Mouse (Mus musculus) C2C12 (cell line): ENCODE data around the gene Armc9. TPM values are rescaled to one million over a fixed set of nuclear protein-coding genes. Genes with fewer than 3 reads are reported as not detected.

Source experiments
- H3K27me3 ChIP-seq: one replicate; pipeline ENCODE4 v1.6.1; 2011; ENCODE audit not compliant: control insufficient read depth, insufficient read depth, insufficient read length
- H3K36me3 ChIP-seq: one replicate; pipeline ENCODE4 v1.6.1; 2011; ENCODE audit not compliant: control insufficient read depth, insufficient read depth
- H3K4me3 ChIP-seq: one replicate; pipeline ENCODE4 v1.5.1; 2011; ENCODE audit warnings: mild to moderate bottlenecking, control low read depth; ENCODE audit not compliant: poor library complexity, insufficient read depth, severe bottlenecking
- H3K79me2 ChIP-seq: one replicate; pipeline ENCODE4 v1.6.1; 2011; ENCODE audit not compliant: control insufficient read depth, insufficient read depth
- H3K79me3 ChIP-seq: one replicate; pipeline ENCODE4 v1.6.1; 2011; ENCODE audit warnings: low read depth, control low read depth
- H3ac ChIP-seq: one replicate; pipeline ENCODE3; 2011; ENCODE audit warnings: low read depth; ENCODE audit not compliant: control insufficient read depth, insufficient read length
- CEBPB ChIP-seq: IDR thresholded peaks from one replicate; pipeline ENCODE4 v1.6.1; 2011; ENCODE audit warnings: low read depth, mild to moderate bottlenecking, control low read depth, moderate library complexity
- CTCF ChIP-seq: IDR thresholded peaks from one replicate; pipeline ENCODE4 v1.5.1; 2011; ENCODE audit not compliant: control insufficient read depth, insufficient read depth, insufficient read length
- FOSL1 ChIP-seq: IDR thresholded peaks from one replicate; pipeline ENCODE4 v1.8.0; 2011; ENCODE audit warnings: mild to moderate bottlenecking, low read length; ENCODE audit not compliant: poor library complexity, insufficient read depth, severe bottlenecking
- MAX ChIP-seq: IDR thresholded peaks from one replicate; pipeline ENCODE4 v1.6.1; 2011; ENCODE audit warnings: mild to moderate bottlenecking, control low read depth
- MYOD1 ChIP-seq: IDR thresholded peaks from one replicate; pipeline ENCODE4 v1.6.1; 2011; ENCODE audit warnings: low read depth; ENCODE audit not compliant: control insufficient read depth, insufficient read length
- MYOG ChIP-seq: IDR thresholded peaks from one replicate; pipeline ENCODE4 v1.6.1; 2011; ENCODE audit not compliant: control insufficient read depth, insufficient read length; ENCODE audit errors: extremely low read depth
- USF1 ChIP-seq: IDR thresholded peaks from one replicate; pipeline ENCODE4 v1.6.1; 2011; ENCODE audit warnings: low read depth, mild to moderate bottlenecking, control low read depth, moderate library complexity
- polyA plus RNA-seq: library from polyadenylated mRNA; unstranded; fragments of >200 nt; fragmentation: generic; extraction: Trizol; gene quantifications from one replicate; pipeline ENCODE4 v1.2.1, GENCODE M21; 2012; ENCODE audit warnings: missing spikeins

Armc9 gene
- polyA plus RNA-seq, 1 experiment: 5.6 TPM

DNA sequence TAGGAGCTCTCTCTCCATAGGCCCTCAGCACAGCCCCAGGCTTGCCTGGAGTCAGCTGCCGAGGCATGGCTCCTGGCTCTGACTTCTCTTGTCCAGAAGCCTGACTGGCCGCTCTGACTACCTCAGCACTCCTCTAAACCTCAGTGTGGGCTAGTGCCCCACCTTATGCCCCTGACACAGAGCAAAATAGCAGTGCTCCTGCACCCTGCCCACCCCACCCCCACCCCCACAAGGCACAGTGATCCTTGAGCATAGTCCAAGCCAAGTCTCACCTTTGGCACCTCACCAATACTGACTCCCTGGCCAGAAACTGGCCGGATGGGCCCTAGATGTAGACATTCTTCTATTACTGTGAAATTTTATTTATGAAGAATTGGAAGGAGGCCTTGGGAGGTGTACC is 152.1 kb downstream of the Armc9 start:
- H3K79me2 ChIP-seq: no peaks in the 10 kb centered on the region
- H3K36me3 ChIP-seq: no peaks in the 10 kb centered on the region
- no peak for TF ChIP-seq CEBPB
- no peak for TF ChIP-seq FOSL1
- no peak for TF ChIP-seq MAX
- no peak for TF ChIP-seq USF1
- no peak for TF ChIP-seq MYOD1
- TF ChIP-seq CTCF: no peak
- no peak for TF ChIP-seq MYOG
- H3ac ChIP-seq: no peak overlapping the region
- H3K79me3 ChIP-seq: no peaks in the 10 kb centered on the region
- no peak overlapping the region for H3K4me3 ChIP-seq
- H3K27me3 ChIP-seq: peaks cover 9% of the 10 kb centered on the region

DNA sequence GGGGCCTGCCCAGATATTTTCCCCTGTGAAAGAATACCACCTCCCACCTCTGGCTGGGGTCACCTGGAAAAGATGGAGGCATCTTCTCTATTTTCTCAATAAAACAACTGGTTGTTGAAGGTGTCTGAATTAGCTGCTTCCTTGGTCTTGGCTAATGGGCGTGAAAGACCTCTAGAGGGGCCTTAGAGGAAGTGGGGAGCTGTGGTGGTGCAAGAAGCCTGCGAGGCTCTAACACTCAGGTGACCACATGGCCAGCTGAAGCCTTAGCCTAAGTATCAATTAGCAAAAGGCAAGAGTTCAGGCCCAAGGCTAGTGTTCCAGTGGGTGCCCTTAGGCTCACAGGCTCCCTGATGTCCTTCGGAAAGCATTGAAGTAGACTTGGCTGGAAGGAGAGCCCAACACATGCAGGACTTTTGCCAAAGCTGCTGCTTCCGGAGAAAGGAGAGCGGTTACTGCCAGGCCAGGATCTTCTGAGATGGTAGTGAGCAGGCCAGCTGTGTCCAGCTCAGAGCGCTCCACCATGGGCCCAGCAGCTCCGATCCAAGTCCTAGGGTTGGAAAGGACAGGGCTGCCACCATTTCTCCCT is 152.7 kb downstream of the Armc9 start:
- H3ac ChIP-seq: no peak overlapping the region
- peaks cover 9% of the 10 kb centered on the region for H3K27me3 ChIP-seq
- H3K36me3 ChIP-seq: no peaks in the 10 kb centered on the region
- no peaks in the 10 kb centered on the region for H3K79me2 ChIP-seq
- no peak for TF ChIP-seq FOSL1
- no peak for TF ChIP-seq MYOD1
- TF ChIP-seq CTCF: no peak
- TF ChIP-seq MAX: no peak
- TF ChIP-seq USF1: no peak
- no peak for TF ChIP-seq CEBPB
- H3K79me3 ChIP-seq: no peaks in the 10 kb centered on the region
- H3K4me3 ChIP-seq: no peak overlapping the region

DNA sequence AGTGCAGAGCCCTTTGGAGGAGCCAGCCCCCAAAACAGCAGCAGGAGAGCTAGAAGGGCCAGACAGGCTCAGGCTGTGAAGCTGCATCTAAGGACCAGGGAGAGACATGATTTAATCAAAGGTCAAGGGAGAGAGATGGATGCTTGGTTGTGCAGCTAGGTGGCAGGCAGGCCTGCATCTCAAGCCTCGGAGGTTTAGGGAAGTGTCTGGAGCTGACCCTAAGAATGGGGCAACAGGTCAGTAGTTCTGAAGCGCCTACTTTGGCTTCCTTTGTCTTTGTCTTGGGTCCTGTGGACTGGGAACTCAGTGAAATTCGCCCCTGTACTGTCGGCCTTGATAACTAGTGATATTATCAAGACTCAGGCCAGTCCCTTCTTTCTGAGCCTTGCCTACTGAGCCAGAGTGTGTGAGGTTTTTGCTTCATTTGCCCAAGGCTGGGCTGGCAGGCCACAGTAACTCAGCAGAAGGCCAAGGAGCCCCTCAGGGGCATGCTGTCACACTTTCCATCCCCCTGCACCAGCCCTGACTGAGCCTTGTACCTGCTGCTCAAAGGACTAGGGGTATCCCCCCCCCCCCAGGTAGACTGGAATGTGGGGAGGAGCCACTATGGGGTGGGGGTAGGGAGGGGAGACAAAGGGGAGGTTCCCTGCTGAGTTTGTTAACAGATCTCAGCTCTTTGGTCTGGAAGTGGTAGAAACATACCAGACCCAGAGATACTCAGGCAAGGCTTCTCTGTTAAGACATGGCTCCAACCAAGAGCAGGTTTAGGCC is 153.5 kb downstream of the Armc9 start:
- TF ChIP-seq MYOD1 (no peak), MAX (no peak), MYOG (no peak), CEBPB (no peak), USF1 (no peak), CTCF (no peak), FOSL1 (no peak)
- no peak overlapping the region for H3K4me3 ChIP-seq
- H3K27me3 ChIP-seq: peaks cover 9% of the 10 kb centered on the region

DNA sequence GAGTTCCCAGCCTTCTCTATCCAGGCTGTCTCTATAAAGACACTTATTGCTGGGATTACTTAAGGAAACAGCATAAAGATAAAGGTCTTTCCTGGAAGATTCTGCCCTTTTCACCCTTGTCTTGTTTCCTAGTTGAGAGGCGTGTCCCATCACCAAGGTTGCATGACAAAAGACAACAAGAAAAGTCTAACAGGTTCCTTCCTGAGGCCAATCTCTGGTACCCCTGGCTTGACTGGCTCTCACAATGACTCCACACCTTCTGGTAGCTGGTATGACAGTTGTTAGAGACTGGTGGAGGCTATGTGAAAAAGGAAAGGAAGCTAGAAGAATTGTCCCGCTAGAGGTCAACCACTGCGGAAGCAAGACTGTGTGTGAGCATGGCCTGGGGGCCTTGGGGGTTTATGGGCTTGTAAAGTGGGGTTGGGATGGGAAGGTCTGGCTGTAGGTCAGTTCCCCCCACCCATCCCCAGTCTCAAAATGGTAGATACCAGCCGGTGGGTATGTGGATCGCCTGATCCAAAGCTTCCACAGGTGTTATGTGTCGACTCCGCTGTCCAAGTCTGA is 154.8 kb downstream of the Armc9 start:
- TF ChIP-seq MYOG: no peak
- no peak for TF ChIP-seq USF1
- no peaks in the 10 kb centered on the region for H3K36me3 ChIP-seq
- no peak overlapping the region for H3ac ChIP-seq
- no peaks in the 10 kb centered on the region for H3K79me2 ChIP-seq
- H3K4me3 ChIP-seq: no peak overlapping the region
- no peaks in the 10 kb centered on the region for H3K79me3 ChIP-seq
- H3K27me3 ChIP-seq: peaks cover 9% of the 10 kb centered on the region

More for the DNA sequence above, 153.5 kb downstream of the Armc9 start:
- Histone ChIP-seq H3K36me3 (no peaks in the 10 kb centered on the region), H3ac (no peak overlapping the region), H3K79me3 (no peaks in the 10 kb centered on the region), H3K79me2 (no peaks in the 10 kb centered on the region)

DNA sequence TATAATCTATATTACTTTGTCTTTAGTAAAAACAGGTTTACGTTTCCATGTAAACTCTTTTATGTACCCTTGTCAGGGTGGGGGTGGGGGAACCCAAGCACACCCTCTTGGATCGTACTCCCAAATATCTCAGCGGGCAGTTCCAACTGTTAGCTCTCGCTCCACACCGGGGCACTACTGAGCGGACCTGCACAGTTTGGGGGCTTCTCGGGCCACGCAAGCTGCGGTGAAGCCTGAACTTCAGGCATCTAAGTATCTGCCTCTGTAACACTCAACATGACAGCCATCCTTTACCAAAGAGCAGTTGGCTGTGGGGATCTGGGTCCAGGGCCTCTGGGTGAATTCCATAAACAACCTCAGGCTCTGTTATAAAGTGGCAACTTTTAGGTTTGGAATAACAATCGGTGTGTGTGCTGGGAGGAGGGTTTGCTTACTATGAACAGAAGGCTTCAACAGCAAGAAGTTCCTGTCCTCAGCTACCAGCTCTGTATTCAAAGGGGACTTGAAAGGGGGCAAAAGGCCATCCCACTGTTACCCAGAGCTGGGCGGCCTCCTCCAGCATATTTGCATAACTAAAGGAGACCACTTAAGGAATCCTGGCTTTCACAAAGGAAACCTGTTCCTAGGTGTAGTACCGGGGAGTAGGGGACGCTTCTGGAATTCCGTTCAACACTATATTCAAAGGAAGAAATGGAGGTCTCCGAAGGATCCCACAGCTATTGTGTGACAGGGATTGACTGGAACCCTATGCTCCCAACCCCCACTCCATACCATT is 156.1 kb downstream of the Armc9 start:
- no peaks in the 10 kb centered on the region for H3K79me2 ChIP-seq
- TF ChIP-seq CEBPB: no peak
- TF ChIP-seq MAX: no peak
- TF ChIP-seq USF1: no peak
- no peak for TF ChIP-seq MYOD1
- no peak for TF ChIP-seq FOSL1
- no peak for TF ChIP-seq MYOG
- TF ChIP-seq CTCF: no peak
- H3K27me3 ChIP-seq: peaks cover 9% of the 10 kb centered on the region

More for the DNA sequence above, 156.1 kb downstream of the Armc9 start:
- Histone ChIP-seq H3K36me3 (no peaks in the 10 kb centered on the region), H3K79me3 (no peaks in the 10 kb centered on the region), H3ac (no peak overlapping the region), H3K4me3 (no peak overlapping the region)
